Mouse (Mus musculus) E14TG2a.4 (cell line): ENCODE measurements around the gene Spa17.

Experiments used
- CTCF ChIP-seq: conservative IDR thresholded peaks from 2 replicates; pipeline ENCODE4 v1.5.1; 2014; ENCODE audit warnings: low read length
- POU5F1 ChIP-seq: IDR thresholded peaks from 2 replicates; pipeline ENCODE4 v1.6.1; 2014; ENCODE audit warnings: low read length, borderline replicate concordance

GRCm38 (mm10) chr9:37656931-37657481 is 43.5 kb upstream of the Spa17 start, which contains the start of gene Tbrg1:
- TF ChIP-seq CTCF (no peak), POU5F1 (no peak)
